Mouse (Mus musculus) thymus, postnatal 0 days (tissue): ENCODE results near the gene Zfp948. TPM values are rescaled to one million over a fixed set of nuclear protein-coding genes. Genes with fewer than 3 reads are reported as not detected.

Experiments used
- DNase-seq: peaks from one replicate; pipeline ENCODE4 v3.0.0-alpha.2; 2015; ENCODE audit warnings: low spot score
- polyA plus RNA-seq: library from polyadenylated mRNA; unstranded; fragments of >200 nt; fragmentation: Nextera tagmentation; extraction: Ambion mirVana; gene quantifications from 2 replicates; pipeline ENCODE4 v1.2.1, GENCODE M21; 2015

Gene Zfp948
- polyA plus RNA-seq = 2.2 and 2.6 TPM in 2 replicates

DNA sequence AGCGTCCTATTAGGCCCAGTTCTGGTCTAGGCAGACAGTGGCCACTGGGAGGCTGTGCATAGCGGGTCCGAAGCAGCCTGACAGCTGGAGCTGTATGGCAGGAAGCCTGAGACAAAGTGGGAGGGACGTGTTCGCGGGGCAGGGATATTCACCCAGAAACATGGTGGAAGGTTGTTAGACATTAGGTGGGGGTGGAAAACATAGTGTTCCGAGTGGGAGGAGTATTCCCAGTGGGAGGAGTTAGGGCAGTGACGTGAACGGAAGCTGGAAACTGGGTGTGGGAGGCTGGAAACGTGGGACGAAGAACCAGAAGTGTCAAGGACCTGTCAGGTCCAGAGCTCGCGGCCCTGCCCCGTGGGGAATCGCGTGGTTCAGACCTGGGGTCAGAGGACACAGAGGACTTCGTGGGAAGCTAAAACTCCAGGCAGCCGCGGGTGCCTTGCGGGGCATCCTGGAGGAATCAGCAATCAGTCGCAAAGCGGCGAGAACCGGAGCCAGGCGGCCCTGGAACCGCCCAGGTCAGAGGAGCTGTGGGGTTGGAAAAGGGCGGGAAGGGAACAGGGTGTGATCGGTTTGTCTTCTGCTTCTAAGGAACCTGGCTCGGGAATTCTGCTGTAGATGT is at the start of gene Zfp948:
Gene Zfp948 (plus strand): TSS at position 281 of the 622 bp plus-strand sequence.
- peak; percentile 31 for DNase-seq

DNA sequence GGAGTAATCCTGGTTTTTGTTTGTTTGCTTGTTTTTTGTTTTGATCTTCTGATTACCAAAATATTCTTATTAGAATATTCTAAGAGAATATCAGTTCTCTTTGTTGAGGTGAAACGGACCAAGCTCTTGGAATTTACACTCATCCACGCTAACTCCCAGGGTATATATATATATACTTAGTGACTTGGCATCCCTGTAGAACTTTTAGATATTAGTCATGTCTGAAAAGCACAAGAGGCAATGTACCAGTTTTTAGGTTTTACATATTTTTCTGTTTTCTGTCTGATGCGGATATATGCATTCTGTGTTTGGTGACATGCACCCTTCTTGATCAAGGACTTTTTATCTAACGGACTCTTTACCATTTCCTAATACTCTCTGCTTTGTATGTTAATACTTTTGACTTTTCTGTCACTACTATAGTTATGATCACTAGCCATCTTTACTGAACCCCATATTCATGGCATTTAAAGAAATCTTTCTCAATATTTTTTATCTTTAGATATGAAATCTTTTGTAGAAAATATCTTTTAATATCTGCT is 49.6 kb upstream of the Zfp948 start:
- DNase-seq = no peak

DNA sequence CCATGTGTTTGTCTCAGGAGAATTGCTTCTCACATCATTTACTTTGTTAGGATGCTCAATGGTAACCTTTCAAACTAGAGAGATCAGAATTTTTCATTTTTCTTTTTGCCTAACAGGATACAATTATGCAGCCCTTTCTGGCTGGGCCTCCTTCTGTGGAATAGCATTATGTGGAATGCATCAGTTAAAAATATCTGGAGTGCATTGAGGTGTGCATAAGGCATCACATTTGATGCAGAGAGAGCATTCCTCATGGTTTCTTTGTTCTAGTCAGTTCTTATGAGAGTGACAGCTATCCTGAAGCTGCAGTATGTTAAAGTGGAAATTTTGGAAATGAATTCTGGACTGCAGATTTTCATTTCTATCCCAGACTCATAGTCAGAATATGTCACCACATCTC is 40.5 kb upstream of the Zfp948 start:
- DNase-seq = no peak

DNA sequence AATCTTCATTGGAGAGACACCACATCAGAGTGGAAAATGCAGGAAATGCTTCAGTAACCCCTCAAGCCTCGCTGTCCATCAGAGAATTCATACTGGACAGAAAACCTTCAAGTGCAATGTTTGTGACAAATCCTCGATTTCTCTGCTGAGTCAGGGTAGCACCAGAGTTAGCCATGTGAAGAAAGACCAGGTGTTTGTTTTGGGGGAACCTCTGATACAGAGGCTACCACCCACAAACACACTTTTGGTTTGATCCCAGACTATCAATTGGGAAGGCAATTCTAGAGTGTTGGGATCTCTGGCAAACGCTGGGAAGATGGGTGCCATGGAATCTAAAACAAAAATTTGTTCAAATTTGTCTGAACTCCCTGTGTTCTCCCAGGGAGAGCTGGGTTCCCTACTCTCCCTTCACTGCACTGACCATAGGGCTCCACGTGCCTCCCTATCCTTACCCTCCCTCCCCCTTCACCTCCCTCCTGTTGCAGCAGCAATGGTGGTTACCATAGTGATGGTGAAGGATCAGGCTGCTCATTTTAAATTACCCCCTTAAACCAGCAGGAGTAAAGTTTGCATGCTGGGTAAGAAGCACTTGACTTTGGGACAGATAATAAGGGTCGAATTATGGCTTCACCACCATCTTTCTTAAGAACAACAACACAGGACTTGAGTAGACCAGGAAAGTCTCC is 36.0 kb upstream of the Zfp948 start:
- no peak for DNase-seq

DNA sequence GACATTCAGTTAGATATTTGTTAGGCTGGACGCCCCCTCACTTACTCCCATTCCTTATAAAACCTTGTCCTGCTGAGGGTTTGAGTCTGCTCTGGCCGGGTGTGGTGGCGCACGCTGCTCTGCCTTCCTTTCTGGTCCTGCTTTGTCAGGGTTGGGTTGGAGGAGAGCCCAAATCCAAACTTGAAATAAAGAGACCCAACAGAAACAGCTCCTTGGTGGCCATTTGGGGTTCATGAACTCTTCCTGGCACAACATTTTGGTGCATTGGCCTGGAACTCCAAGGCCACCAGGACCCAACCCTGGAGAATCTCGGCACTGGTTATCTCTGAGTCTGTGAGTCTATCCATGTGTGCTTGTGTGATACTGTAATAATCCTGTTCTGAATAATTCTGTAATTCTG is 35.2 kb upstream of the Zfp948 start:
- DNase-seq = no peak

DNA sequence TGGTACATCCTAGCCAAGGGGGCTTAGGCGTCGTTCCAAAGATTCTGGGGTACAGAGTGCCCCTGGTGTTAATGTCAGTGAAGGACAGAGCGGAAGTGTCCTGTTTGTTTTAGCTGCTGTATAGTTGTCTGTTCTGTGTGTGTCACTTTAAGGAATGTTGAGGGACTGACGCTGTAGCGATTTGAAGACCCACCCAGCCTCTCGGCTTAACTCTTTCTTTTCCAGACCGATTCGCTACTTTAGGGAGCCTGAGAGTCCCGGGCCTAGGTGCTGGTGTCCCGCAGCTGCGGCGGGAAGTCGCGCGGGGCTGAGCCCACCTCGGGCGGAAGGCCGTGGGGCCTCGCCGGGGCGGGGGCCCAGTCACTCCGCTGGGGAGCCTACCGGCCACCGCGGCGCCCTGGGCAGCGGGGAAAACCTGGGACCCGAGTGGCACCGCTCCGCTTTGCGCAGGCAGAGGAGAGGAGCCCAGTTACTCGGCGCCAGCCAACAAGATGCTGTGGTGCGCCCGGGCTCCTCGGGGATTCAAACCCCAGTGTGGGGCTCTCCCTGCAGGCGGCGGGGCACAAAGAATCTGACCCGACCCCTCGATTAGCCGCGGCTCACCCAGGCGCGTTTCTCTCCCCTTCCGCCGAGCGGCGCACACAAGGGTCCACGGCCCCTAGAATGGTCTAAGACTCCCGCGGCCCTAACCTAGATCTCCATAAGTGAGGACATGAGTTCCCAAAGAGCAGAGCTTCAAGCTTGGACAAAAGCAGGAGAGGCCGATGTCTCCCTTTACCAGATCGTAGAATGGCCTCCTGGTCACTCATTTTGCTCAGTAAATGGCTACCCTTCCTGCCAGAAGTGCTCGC is 34.5 kb upstream of the Zfp948 start:
- DNase-seq = peak; percentile 73

DNA sequence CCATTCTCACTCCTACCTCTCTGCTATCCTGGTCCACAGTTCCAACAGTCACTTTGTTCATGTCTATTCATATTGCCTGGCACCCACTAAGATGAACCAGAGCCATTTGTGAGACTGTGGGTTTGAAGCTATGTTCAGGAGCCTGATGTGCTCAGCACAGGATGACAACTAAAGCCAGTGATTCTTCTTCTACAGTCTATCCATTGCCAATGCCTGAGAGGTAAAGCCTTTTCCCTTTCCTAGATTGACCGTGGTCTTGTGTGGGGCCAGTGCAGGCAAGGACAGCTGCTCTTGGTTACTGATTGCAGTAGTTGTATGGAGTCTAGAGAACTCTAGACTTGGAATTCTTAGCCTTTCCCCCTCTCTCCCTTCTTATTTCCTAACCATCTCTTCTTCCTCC is 32.8 kb upstream of the Zfp948 start:
- no peak for DNase-seq

DNA sequence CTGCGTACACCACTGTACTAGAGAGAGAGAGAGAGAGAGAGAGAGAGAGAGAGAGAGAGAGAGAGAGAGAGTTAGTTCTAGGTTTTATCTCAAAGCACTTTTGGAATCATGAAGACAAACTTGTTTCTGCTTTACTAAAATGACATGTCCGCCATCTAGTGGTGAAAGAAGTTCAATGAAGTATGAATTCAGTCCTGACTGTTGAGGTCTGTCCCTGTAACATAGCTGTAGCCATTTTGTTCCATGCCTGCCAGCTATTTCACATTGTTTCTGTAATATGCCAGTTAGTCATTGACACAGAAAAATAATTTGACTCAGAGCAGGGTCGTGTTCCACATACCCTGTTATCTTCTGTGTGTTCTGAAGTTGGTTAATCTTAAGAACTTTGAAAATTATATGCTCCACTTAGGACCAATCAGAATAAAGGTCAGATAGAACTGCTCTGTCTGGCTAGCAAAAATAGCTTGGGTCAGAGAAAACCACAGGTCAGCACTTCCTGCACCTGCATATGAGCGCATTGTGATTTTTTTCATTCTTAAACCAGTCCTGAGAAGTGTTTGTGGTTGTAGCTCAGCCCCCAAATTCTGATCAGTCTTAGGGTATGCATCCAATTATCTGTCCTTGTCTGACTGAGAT is 32.2 kb upstream of the Zfp948 start:
- peak; percentile 88 for DNase-seq

DNA sequence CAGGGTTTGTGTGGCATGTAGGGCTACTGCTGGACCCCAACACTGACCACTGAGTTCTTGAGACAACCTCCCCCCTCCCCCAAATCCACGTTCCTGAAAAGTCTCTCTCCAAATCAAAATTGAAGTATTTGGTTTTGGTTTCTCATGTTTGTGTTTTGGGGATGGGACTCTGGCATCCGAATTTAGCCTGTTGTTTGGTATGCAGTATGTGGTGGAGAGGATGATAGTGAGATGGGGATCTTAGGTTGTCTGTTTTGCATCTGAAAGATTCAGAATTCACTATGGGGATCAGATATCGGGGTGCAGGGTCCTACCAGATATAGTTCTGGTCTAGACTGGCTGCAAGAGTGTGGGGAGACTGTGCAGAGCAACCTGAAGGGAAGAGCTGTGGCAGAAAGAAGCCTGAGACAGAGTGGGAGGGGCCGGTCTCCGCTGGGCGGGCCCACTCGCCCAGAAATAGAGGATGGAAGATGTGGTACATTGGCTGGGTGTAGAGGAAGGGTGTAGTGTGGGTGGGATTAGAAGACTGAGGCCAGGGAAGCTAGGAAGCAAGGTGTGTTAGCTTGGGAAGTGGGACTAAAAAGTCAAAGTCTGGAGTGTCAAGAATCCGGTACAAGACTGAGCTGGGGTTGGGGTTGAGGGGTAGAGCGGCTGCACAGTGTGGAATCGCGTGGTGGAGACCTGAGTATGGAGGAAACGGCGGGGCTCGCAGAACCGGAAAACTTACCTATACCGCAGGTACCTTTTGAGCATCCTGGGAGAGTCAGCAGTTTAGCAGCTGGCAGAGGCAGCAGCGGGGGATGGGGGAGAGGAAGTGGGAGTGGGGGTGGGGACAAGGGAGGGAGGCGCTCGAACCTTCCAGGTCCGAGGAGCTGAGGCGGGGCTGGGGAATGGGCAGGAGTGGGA is 31.5 kb upstream of the Zfp948 start, which contains the start of gene Zfp52:
Gene Zfp52 (plus strand): TSS at position 444 of the 906 bp plus-strand sequence.
- DNase-seq = peak; percentile 56

DNA sequence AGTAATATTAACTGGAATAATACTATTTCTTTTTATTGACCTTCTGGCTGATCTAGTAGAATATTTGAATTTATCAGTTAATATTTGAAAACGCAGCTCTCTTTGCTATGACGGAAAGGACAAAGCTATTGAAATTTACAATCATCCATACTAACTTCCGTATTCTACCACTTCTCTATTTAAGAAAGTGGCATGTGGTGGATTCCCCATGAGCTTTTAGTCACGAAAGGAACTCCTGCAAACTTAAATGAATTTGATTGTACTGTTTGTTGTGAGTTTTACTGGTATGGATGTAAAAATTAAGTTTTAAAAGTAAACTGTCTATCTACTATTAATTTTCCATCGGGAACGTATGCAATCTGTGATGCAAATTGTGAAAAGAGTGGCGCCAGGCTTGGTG is 30.7 kb upstream of the Zfp948 start:
- DNase-seq = no peak

DNA sequence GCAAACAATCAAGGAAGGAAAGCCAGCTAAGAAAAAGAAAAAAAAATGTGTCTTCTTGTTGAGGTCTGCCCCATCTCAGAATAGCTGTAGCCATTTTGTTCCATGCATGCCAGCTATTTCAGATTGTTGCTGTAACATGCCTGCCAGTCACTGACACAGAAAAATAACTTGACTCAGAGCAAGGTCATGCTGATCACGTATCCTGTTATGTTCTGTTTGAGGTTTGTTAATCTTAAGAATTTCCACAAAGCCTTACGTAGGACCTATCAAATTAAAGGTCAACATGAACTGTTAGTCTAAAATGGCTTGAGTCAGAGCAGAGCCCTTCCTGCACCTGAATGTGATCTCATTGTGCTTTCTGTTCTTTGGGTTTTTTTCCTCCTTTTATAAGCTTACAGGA is 30.1 kb upstream of the Zfp948 start:
- DNase-seq = no peak

DNA sequence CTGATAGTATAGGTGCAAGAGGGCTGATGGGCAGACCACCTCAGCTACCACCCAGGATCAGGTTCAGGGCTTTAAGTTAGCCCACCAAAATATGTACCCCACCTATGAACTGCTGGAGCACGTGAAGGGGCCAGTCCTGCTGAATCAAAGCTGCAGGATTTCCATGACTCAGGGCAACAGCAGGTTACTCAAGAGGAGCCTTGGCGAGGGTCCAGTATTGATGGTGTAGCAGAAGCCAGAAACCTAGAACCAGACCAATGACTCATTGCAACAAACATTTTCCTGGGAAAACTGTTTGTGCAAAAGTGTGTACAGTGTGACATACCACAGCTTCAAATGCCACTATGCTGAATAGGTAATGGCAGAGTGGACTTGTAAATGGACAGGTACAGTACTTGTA is 9.0 kb upstream of the Zfp948 start:
- no peak for DNase-seq

DNA sequence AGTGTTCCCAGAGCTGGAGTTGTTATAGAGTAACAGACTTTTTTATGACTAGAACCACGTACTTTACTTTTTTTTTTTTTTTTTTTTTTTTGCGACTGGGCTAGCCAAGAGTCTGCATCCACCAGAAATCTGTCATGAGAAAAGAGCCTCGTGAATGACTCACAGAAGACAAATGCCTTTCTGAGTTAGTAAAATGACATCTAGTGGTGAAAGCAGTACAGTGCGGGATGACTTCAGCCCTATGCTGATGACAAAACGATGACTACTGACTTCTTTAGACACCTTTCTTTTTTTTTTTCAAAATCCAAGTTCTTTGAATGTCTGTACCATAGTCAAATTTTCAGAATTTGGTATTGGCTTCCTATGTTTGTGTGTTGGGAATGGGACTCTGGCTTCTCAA is 588 bp upstream of the Zfp948 start:
- peak; percentile 57 for DNase-seq

DNA sequence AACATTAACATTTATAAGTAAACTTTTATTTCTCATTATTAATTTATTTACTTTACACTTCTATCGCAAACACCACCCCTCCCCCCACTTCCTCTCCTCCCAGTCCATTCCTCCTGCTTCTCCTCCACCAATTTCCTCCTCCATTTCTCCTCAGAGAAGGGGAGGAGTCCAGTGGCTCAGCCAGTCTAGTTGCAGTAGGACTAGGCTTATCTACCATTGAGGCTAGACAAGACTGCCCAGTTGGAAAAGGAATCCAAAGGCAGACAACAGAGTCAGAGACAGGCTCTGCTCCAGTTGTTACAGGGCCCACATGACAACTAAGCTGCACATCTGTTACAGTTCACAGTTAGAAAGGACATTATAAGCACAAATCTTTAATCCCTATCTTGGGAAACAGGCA is 888 bp downstream of the Zfp948 start:
- no peak for DNase-seq

DNA sequence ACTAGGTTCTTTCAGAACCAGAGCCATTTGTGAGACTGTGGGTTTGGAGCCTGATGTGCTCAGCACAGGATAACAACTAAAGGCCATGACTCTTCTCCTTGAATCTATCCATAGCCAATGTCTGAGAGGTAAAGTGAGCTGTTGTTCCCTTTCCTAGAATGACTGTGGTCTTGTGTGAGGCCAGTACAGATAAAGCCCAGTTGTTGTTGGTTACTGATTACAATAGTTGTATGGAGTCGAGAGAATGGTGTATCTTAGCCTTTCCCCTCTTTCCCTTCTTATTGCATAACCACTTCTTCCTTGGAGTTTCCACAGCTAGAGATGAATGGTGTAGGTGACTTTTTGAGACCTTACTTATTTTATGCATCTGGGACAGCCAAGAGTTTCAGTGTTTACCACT is 12.3 kb downstream of the Zfp948 start:
- DNase-seq = no peak

DNA sequence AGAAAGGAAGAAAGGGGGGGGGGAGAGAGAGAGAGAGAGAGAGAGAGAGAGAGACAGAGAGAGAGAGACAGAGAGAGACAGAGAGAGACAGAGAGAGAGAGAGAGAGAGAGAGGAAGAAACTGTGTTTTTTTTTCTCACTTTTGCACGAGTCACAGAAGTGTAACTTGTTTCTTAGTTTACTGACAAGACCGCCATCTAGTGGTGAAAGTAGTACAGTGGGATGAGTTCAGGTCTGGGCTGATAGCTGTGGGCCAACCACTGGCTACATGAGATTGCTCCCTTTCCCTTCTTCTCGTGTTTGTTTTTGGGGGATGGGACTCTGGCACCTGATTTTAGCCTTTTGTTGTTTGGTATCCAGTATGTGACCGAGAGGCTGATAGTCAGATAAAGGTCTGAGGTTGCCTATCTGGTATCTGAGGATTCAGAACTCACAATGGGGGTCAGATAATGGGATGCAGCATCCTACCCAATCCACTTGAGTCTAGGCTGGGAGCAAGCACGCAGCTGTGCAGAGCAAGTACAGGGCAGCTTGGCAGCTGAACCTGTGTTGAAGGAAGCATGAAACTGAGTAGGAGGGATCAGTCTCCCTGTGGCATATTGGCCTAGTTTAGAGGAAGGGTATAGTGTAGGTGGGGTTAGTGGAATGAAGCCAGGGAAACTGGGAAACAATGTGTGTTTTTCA is 12.8 kb downstream of the Zfp948 start:
- DNase-seq = peak; percentile 80

DNA sequence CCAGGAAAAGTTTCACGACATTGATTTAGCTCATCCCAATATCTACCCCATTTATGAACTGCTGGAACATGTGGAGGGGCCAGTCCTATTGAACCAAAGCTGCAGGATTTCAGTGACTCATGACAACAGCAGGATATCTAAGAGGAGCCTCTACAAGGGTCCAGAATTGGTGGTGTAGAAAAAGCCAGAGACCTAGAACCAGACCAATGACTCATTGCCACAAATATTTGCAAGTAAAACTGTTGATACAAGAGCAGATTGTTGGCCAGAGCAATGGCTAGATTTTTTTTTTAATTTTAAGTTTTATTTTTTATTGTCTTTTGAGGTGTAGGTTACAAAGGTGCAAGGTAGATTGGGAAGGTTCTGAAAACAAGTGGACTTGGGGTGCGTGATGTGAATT is 18.7 kb downstream of the Zfp948 start:
- DNase-seq = no peak

DNA sequence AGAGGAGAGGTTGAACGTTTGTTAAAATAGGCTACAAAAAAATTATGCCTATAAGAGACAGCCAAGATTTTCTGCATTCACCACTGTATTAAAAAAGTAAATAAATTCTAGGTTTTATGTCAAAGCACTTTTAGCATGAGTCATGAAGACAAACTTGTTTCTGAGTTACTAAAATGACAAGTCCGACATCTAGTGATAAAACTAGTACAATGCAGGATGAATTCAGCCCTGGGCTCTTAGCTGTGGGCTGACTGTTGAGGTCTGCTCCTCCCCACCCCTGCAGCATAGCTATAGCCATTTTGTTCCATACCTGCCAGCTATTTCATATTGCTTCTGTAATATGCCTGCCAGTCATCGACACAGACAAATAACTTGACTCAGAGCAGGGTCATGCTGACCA is 49.5 kb downstream of the Zfp948 start:
- DNase-seq = no peak

DNA sequence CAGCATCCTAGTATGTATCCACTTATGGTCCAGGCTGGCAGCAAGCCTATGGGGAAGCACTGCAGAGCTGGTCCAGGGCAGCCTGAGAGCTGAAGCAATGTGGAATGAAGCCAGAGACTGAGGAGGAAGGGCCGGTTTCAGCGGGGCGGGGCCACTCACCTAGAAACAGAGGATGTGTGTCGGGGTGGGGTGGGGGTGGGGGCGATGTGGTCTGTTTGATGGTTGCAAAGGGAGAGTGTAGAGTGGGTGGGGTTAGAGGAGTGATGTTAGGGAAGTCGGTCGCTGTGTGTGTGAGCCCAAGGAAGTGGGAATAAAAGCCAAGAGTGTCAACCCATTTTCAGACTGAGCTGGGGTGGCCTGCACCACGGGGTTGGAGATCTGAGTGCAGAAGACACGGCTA is 50.5 kb downstream of the Zfp948 start:
- peak; percentile 49 for DNase-seq

DNA sequence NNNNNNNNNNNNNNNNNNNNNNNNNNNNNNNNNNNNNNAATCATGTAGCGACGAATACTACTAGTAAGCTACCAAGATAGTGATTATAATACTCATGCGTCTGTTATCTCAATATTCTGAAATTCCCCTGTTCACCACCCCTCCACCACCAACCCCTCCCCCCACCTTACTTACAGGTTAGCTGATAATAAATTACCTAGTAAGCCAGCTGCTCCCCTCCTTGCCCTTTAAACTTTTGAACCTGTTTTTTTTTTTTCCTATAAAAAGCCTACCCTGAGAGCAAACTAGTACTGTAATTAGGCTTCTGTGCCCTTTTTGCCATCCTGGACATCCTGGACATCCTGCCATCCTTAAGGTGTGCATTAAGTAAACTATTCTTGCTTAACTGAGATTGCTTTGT is 56.8 kb downstream of the Zfp948 start:
- DNase-seq = no peak
